Mouse (Mus musculus): Measurements from ENCODE around the gene Sh3bgrl3. TPM values are rescaled to one million over a fixed set of nuclear protein-coding genes. Genes with fewer than 3 reads are reported as not detected.

Gene Sh3bgrl3
- total RNA-seq (2023) = 417 TPM

DNA sequence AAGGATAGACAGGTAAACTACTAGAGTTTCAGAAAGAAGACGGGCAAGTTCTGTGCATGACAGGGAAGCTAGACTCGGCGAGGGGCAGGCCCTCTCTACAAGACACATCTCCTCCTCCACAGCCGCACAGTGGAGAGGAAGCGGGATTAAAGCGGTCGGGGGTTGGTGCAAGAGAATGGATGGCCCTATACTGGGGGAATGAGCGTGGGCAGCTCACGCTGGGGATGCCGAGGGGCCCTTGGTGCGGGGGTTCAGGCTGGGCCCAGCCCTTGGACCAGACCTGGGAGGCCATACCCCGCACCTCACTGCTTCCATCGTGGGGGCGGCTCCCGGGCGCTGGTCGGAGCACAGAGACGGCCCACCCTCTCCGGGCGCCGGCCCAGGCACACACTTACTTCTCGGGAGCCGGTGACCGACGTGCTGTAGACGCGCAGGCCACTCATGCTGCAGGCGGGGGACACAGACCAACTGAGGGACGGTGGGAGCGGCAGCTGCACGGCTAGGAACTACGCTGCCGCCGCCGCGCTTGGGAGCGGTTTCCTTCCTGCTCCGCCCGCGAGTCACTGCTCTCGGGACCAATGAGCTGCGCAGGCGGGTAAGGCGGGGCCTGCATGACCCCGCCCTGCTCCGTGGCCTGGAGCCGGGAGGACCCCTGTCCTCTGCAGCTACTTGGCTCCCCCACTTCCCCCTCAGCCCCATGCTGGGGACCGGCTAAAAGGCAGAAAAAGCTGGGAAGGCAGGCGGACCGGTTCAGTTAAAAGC is at the start of gene Sh3bgrl3:
Gene Sh3bgrl3 (minus strand): TSS at position 569 of the 762 bp plus-strand sequence.

GRCm38 (mm10) chr4:134101979-134102741 is 26.4 kb downstream of the Sh3bgrl3 start, which contains the start of gene Ubxn11:
TSS of gene Ubxn11 (plus strand) at chr4:134102570.

GRCm38 (mm10) chr4:134094923-134095547 is 33.6 kb downstream of the Sh3bgrl3 start, which contains the start of gene Cd52:
TSS of gene Cd52 (minus strand) at chr4:134095082.

Other genes with a start within 250 kb of the Sh3bgrl3 start
- gene Rps6ka1, start 241.0 kb downstream of the Sh3bgrl3 start, total RNA-seq (2023) = 101 TPM
- gene Hmgn2, start 160.1 kb downstream of the Sh3bgrl3 start, total RNA-seq (2023) = 249 TPM
- 26.4 TPM for gene Dhdds, start 127.9 kb downstream of the Sh3bgrl3 start, total RNA-seq (2023)
- not detected for gene Lin28a, start 109.9 kb downstream of the Sh3bgrl3 start, total RNA-seq (2023)
- gene Zfp683, start 75.0 kb downstream of the Sh3bgrl3 start, total RNA-seq (2023) = 1.2 TPM
- 16.4 TPM for gene Crybg2, start 68.0 kb downstream of the Sh3bgrl3 start, total RNA-seq (2023)
- 832 TPM for gene Cd52, start 33.7 kb downstream of the Sh3bgrl3 start, total RNA-seq (2023)
- gene Ubxn11, start 26.2 kb downstream of the Sh3bgrl3 start, total RNA-seq (2023) = 60.9 TPM
- gene Cep85, start 58.3 kb upstream of the Sh3bgrl3 start, total RNA-seq (2023) = 29.9 TPM
- gene Gm7534, start 74.2 kb upstream of the Sh3bgrl3 start, total RNA-seq (2023) = not detected
- not detected for gene Catsper4, start 98.6 kb upstream of the Sh3bgrl3 start, total RNA-seq (2023)
- 0.50 TPM for gene Cnksr1, start 109.6 kb upstream of the Sh3bgrl3 start, total RNA-seq (2023)
- gene E130218I03Rik, start 114.9 kb upstream of the Sh3bgrl3 start, total RNA-seq (2023) = not detected
- 19.8 TPM for gene Zfp593, start 116.8 kb upstream of the Sh3bgrl3 start, total RNA-seq (2023)
- not detected for gene Gm30191, start 118.1 kb upstream of the Sh3bgrl3 start, total RNA-seq (2023)
- not detected for gene Grrp1, start 125.3 kb upstream of the Sh3bgrl3 start, total RNA-seq (2023)
- gene Pdik1l, start 159.1 kb upstream of the Sh3bgrl3 start, total RNA-seq (2023) = 13.3 TPM
- gene Trim63, start 186.3 kb upstream of the Sh3bgrl3 start, total RNA-seq (2023) = not detected
- gene Slc30a2, start 214.4 kb upstream of the Sh3bgrl3 start, total RNA-seq (2023) = not detected

Data from CD4-positive naive resting alpha-beta T cell, adult 76 days (primary cell).